Mouse (Mus musculus) midbrain, embryonic 11.5 days (tissue): ENCODE measurements around the gene Fndc5. TPM values are rescaled to one million over a fixed set of nuclear protein-coding genes. Genes with fewer than 3 reads are reported as not detected.

Source experiments
- ATAC-seq: fragments of 200-750 bp; cut with Nextera tagmentation; 2 replicates; pipeline ENCODE4 v1.8.0; 2017; ENCODE audit warnings: moderate TSS enrichment, moderate library complexity; ENCODE audit not compliant: low FRiP score
- DNase-seq: peaks from one replicate; pipeline ENCODE4 v3.0.0; 2015; ENCODE audit warnings: low spot score; ENCODE audit errors: missing footprints
- H3K27ac ChIP-seq: fragments of 300-500 bp; sonication (generic); 2 replicates; pipeline ENCODE4 v1.5.1; 2014; ENCODE audit warnings: low read depth, low read length
- H3K27me3 ChIP-seq: fragments of 300-500 bp; sonication (generic); 2 replicates; pipeline ENCODE4 v1.6.1; 2014; ENCODE audit warnings: mild to moderate bottlenecking, low read length, moderate library complexity, mixed read lengths; ENCODE audit not compliant: control insufficient read depth, insufficient read depth
- H3K36me3 ChIP-seq: fragments of 300-500 bp; sonication (generic); 2 replicates; pipeline ENCODE4 v1.6.1; 2014; ENCODE audit warnings: mild to moderate bottlenecking, low read length, moderate library complexity, mixed read lengths; ENCODE audit not compliant: control insufficient read depth, insufficient read depth
- H3K4me1 ChIP-seq: fragments of 300-500 bp; sonication (generic); 2 replicates; pipeline ENCODE4 v1.6.1; 2014; ENCODE audit warnings: low read length; ENCODE audit not compliant: control insufficient read depth, insufficient read depth
- H3K4me2 ChIP-seq: fragments of 300-500 bp; sonication (generic); 2 replicates; pipeline ENCODE4 v1.6.1; 2014; ENCODE audit warnings: mild to moderate bottlenecking, moderate library complexity
- H3K4me3 ChIP-seq: fragments of 300-500 bp; sonication (generic); 2 replicates; pipeline ENCODE4 v1.5.1; 2014; ENCODE audit warnings: low read depth, low read length
- H3K9ac ChIP-seq: fragments of 300-500 bp; sonication (generic); 2 replicates; pipeline ENCODE4 v1.6.1; 2014; ENCODE audit warnings: low read length
- H3K9me3 ChIP-seq: fragments of 300-500 bp; sonication (generic); 2 replicates; pipeline ENCODE4 v1.6.1; 2016; ENCODE audit warnings: low read length; ENCODE audit not compliant: control insufficient read depth
- WGBS: fragments of 180-500 bp; shearing (Covaris S2); extraction: QIAGEN DNeasy Blood & Tissue Kit; methylation state at CpG from one replicate; pipeline ENCODE4 v1.1.7; 2014; 5-methylcytosine and 5-hydroxymethylcytosine counted together
- polyA plus RNA-seq: library from polyadenylated mRNA; unstranded; fragments of >200 nt; fragmentation: Nextera tagmentation; extraction: Ambion mirVana; gene quantifications from 2 replicates; pipeline ENCODE4 v1.2.1, GENCODE M21; 2014

The Fndc5 gene
- polyA plus RNA-seq, 1 experiment from 2014 or later = 1.5 TPM

DNA sequence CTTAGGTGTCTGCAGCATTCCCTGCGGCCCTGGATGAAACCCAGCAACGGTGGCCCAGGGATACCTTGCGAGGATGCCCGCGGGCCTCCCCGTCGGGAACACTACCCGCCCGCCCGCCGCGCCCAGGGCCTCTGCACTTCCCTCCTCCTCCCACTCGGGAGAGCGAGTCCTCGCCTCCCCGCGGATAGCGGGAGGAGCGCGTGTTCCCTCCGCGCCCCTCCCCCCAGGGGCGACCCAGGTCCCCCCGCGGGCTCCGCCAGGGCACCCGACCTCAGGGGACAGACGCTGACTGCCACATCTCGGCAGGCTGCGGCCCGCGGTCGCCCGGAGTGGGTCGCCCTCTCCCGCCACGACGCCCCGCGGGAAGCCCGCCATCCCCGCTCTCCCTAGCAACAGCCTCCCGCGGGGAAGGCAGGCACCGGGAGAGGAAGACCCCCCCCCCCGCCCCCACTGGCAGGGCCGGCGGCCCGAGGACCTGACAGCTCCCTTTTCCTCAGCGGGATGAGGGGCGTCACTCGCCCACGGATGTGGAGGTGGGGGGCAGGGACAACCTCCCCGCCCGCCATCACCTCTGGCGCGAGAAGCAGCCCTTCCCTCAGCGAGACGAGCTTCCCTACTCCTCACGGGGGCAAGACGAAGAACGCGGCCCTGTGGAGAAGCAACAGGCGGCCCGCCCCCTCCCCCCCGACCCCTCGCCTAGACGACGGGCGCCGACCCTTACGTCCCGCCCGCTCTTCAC lies 52.2 kb downstream of the Fndc5 start:
- Histone ChIP-seq H3K4me2 (peak overlapping the region; percentile 59), H3K4me1 (peaks cover 13% of the 10 kb centered on the region), H3K36me3 (no peaks in the 10 kb centered on the region), H3K27me3 (no peaks in the 10 kb centered on the region), H3K9me3 (no peaks in the 10 kb centered on the region), H3K27ac (peak overlapping the region; percentile 85), H3K4me3 (peak overlapping the region; percentile 87), H3K9ac (peak overlapping the region; percentile 88)
- WGBS = 0% methylated on average over 44 of the region's 74 CpGs
- ATAC-seq = no peak; the same call in 1 of the 2 replicates
- DNase-seq = peak; percentile 94

DNA sequence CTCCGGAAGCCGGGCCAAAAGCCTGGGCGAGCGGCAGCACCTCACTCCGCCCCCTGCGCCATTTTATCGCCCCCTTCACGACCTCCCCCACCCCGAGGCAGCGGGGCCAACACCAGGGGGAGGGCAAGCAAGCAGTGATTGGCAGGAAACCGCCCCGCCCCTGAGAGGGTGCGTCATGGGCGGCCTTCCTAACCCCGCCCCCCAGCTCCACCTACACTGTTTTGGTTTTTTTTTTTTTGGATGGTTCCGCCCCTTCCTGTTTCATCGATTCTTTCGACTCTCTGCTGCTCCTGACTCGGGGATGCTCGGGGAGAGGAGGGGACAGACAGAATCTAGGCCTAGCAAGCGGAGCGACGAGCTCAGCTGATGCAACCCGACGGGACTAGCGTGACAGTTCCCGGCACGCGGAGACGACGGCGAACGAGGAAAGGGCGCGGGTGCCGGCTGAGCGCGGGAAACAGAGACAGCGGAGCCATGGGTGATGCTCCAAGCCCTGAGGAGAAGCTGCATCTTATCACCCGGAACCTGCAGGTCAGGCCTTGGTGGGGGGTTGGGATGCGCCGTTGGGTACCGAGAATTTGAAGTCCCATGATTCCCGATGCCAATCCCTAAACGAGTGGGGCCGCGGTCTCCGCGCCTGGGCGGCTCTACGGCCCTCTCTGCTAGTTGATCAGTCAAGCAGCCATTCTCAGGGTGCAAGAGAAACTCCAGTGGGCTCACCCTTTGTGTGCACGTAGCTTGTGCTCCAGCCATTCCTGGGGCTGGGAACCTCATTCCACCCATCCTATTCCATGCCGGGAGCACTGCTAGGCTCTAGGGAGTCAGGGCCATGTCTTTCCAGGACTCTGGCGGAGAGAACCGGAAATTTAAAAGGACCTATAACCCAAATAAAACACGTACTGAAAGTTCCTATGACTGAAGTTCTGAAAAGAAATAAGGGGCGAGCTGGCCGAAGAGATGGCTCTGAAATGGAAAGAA lies 53.0 kb downstream of the Fndc5 start, which contains the start of the genes S100pbp and Yars:
Gene S100pbp (minus strand): TSS at position 186 of the 978 bp plus-strand sequence.
Gene Yars (plus strand): TSS at position 219 of the 978 bp plus-strand sequence.
- Histone ChIP-seq H3K9ac (peak within 1 kb of the TSS; percentile 88), H3K36me3 (no peaks in the 10 kb centered on the region), H3K9me3 (no peaks in the 10 kb centered on the region), H3K27me3 (no peaks in the 10 kb centered on the region), H3K4me1 (peaks cover 13% of the 10 kb centered on the region), H3K27ac (peak within 1 kb of the TSS; percentile 85), H3K4me2 (peak within 1 kb of the TSS; percentile 78), H3K4me3 (peak within 1 kb of the TSS; percentile 87)
- peak; percentile 100 for DNase-seq
- WGBS = under 1% methylated on average over 53 of the region's 58 CpGs
- ATAC-seq = peak; percentile 91

DNA sequence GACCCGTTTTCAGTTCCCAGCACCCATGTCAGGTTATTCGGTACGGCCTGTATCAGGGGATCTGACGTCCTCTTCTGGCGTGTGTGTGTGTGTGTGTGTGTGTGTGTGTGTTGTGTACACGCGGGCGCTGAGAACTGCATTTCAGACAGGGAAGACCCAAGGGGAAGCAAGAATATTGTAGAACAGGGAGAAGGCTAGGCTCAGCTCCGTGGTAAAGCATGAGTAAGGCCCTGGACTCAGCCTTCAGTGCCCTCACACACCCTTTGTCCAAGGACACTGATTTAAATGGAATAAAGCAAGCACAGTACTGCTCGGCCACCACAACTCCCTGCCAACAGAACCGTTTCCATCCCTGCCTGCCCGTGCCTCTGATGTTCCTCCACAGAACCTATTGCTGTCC lies 53.7 kb downstream of the Fndc5 start:
- peak overlapping the region; percentile 78 for H3K4me2 ChIP-seq
- 0 out of 2 replicates have a peak overlapping the region, but pooled peaks have one; percentile 67 for H3K27ac ChIP-seq
- H3K4me1 ChIP-seq = peaks cover 13% of the 10 kb centered on the region
- 7% methylated on average over 12 of the region's 12 CpGs for WGBS
- DNase-seq (no peak), ATAC-seq (no peak)
- no peaks in the 10 kb centered on the region for H3K36me3 ChIP-seq
- no peaks in the 10 kb centered on the region for H3K27me3 ChIP-seq
- H3K4me3 ChIP-seq = peak overlapping the region; percentile 87
- H3K9me3 ChIP-seq = no peaks in the 10 kb centered on the region
- H3K9ac ChIP-seq = peak overlapping the region; percentile 73

DNA sequence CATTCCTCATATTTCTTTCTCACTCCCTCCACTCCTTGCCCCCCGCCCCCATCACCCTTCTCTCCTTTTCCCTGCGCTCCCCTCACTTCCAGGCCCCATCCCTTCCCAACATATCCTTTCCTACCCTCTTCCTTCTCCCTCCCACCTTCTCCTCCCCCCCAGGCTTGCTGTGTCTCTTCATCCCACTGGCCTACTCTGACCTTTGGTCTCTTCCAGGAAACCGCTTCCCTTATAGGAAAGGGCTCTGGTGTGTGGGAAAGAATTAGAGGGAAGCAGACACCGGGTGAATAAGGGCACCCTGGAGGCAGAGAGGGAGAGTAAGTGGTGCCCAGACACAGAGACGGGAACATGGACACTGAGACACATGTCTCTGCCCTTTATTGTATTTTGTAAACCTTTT lies 54.9 kb downstream of the Fndc5 start:
- Histone ChIP-seq H3K27me3 (no peaks in the 10 kb centered on the region), H3K9ac (no peak overlapping the region), H3K4me3 (no peak overlapping the region), H3K4me2 (no peak overlapping the region), H3K9me3 (no peaks in the 10 kb centered on the region), H3K36me3 (no peaks in the 10 kb centered on the region), H3K27ac (no peak overlapping the region), H3K4me1 (peaks cover 13% of the 10 kb centered on the region)
- WGBS = 74% methylated on average over 5 of the region's 5 CpGs
- DNase-seq = no peak
- ATAC-seq = no peak

Other genes starting within 250 kb of the Fndc5 start
- gene Azin2, start 174.6 kb upstream of the Fndc5 start, polyA plus RNA-seq = 11.5 and 14.4 TPM in 2 replicates
- 131 and 141 TPM in 2 replicates for gene Ak2, start 145.0 kb upstream of the Fndc5 start, polyA plus RNA-seq
- gene Rnf19b, start 78.7 kb upstream of the Fndc5 start, polyA plus RNA-seq = 8.7 and 9.3 TPM in 2 replicates
- gene Tmem54, start 31.5 kb upstream of the Fndc5 start, polyA plus RNA-seq = 0.20 and 0.43 TPM in 2 replicates
- 2.0 and 2.3 TPM in 2 replicates for gene Hpca, start 15.0 kb upstream of the Fndc5 start, polyA plus RNA-seq
- gene S100pbp, start 52.7 kb downstream of the Fndc5 start, polyA plus RNA-seq = 20.0 and 26.9 TPM in 2 replicates
- 105 and 106 TPM in 2 replicates for gene Yars, start 52.8 kb downstream of the Fndc5 start, polyA plus RNA-seq
- 3.3 and 3.7 TPM in 2 replicates for gene C77080, start 124.4 kb downstream of the Fndc5 start, polyA plus RNA-seq
- 0.51 and 0.53 TPM in 2 replicates for gene Sync, start 150.6 kb downstream of the Fndc5 start, polyA plus RNA-seq
- 561 and 604 TPM in 2 replicates for gene Rbbp4, start 198.4 kb downstream of the Fndc5 start, polyA plus RNA-seq
- 42.7 and 45.0 TPM in 2 replicates for gene Zbtb8os, start 198.7 kb downstream of the Fndc5 start, polyA plus RNA-seq
- gene Zbtb8a, start 241.1 kb downstream of the Fndc5 start, polyA plus RNA-seq = 6.7 and 8.3 TPM in 2 replicates